Mouse (Mus musculus): ENCODE data around the gene Tssc4. TPM values are rescaled to one million over a fixed set of nuclear protein-coding genes. Genes with fewer than 3 reads are reported as not detected.

Gene Tssc4
- polyA plus RNA-seq, 1 experiment from 2014 or later: 109 TPM

DNA sequence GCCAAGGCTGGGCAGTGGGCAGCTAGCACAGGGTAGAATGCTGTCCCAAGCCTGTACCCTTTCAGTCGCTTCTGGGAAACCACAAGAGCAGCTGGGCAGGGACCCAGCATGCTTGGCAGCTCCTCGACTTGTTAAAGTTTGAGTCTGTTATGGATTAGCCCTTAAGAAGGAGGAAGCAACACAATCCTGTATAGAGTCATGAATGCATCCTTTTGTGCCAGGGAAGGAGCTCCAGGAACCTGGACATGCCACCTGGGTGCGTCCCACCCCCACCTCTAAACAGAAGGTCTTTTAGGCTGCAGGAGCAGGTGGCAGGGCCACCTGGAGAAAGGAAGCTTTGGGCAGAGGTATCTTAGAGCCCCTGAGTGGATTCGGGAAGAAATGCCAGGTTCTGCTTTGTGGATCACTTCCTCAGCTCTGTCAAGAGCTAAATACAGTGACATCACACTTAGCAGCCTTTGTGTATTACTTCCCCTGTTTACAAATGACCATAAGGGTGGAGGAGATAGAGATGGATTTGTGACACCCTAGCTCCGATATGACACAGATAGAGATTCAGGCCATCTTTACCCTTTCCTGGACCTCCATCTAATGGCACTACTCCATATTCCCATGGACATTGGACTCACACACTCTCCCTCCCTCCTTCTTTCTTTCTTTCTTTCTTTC lies 9.7 kb upstream of the Tssc4 start:
- Histone ChIP-seq H3K27me3 (replicated peaks; ENCODE audit: control insufficient read depth, insufficient read depth, low read length) (no peaks in the 10 kb centered on the region), H3K4me3 (replicated peaks; ENCODE audit: low read length) (no peak overlapping the region), H3K9ac (replicated peaks; ENCODE audit: low read depth, low read length) (peak overlapping the region; percentile 22; the same call in 1 of the 2 replicates), H3K4me2 (ENCODE audit: low read length) (no peak overlapping the region), H3K4me1 (replicated peaks; ENCODE audit: control insufficient read depth, insufficient read depth, low read length) (peaks cover 29% of the 10 kb centered on the region), H3K36me3 (ENCODE audit: control insufficient read depth, insufficient read depth) (peaks cover 12% of the 10 kb centered on the region; the same call in 1 of the 2 replicates), H3K9me3 (ENCODE audit: control insufficient read depth, low read length) (no peaks in the 10 kb centered on the region), H3K27ac (ENCODE audit: low read length) (peak overlapping the region; percentile 33; the same call in 1 of the 2 replicates)
- ATAC-seq: no peak
- 62% methylated on average over 5 of the region's 5 CpGs for WGBS

DNA sequence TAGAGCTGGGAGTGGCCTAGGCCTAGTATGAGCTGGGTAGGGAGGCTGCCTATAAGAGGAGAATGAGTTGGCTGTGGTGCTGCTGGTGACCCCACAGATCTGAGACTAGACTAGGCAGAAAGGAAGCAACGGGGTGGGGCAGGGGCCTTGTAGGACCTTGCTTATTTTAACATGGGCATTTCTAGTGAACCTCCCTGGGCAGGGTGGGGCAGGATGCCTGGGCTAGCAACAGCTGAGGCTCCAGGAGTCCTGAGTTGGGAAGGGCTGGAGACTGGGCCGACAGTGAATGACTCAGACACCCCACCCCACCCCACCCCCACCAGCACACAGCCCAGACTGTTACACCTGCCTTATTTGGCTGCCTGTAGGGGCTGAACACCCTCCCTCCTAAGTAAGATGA lies 6.3 kb upstream of the Tssc4 start:
- peaks cover 26% of the 10 kb centered on the region for H3K36me3 ChIP-seq (ENCODE audit: control insufficient read depth, insufficient read depth)
- WGBS: 83% methylated on average over 2 of the region's 2 CpGs
- no peaks in the 10 kb centered on the region for H3K27me3 ChIP-seq (replicated peaks; ENCODE audit: control insufficient read depth, insufficient read depth, low read length)
- H3K4me3 ChIP-seq (replicated peaks; ENCODE audit: low read length): no peak overlapping the region
- H3K4me1 ChIP-seq (replicated peaks; ENCODE audit: control insufficient read depth, insufficient read depth, low read length): peaks cover 12% of the 10 kb centered on the region
- no peak for ATAC-seq
- H3K9ac ChIP-seq (replicated peaks; ENCODE audit: low read depth, low read length): no peak overlapping the region
- no peaks in the 10 kb centered on the region for H3K9me3 ChIP-seq (ENCODE audit: control insufficient read depth, low read length)
- no peak overlapping the region for H3K4me2 ChIP-seq (ENCODE audit: low read length)
- no peak overlapping the region for H3K27ac ChIP-seq (ENCODE audit: low read length)

DNA sequence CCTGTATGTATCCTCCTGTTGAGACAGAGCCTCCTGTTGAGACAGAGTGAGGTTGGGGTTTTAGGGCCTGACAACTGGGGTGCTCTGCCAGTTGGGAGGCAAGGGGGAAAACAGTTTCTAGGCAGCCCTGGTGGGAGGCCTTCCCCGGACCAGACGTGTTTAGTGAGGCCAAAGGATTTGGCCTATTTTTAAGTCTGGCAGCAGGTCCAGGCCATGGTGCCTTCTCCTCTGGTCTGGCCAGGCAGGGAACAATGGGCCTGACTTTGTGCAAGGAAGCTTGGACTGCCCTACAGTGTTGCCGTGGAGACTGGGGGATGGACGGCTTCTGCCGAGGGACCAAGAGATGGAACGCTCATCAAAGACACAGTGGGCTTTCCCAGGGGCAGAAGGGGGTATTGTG lies 4.8 kb upstream of the Tssc4 start:
- 58% methylated on average over 6 of the region's 6 CpGs for WGBS
- Histone ChIP-seq H3K4me1 (replicated peaks; ENCODE audit: control insufficient read depth, insufficient read depth, low read length) (peaks cover 14% of the 10 kb centered on the region), H3K27ac (ENCODE audit: low read length) (no peak overlapping the region), H3K36me3 (ENCODE audit: control insufficient read depth, insufficient read depth) (peaks cover 28% of the 10 kb centered on the region), H3K9me3 (ENCODE audit: control insufficient read depth, low read length) (no peaks in the 10 kb centered on the region), H3K4me2 (ENCODE audit: low read length) (no peak overlapping the region), H3K9ac (replicated peaks; ENCODE audit: low read depth, low read length) (no peak overlapping the region), H3K4me3 (replicated peaks; ENCODE audit: low read length) (no peak overlapping the region), H3K27me3 (replicated peaks; ENCODE audit: control insufficient read depth, insufficient read depth, low read length) (no peaks in the 10 kb centered on the region)
- ATAC-seq: no peak

DNA sequence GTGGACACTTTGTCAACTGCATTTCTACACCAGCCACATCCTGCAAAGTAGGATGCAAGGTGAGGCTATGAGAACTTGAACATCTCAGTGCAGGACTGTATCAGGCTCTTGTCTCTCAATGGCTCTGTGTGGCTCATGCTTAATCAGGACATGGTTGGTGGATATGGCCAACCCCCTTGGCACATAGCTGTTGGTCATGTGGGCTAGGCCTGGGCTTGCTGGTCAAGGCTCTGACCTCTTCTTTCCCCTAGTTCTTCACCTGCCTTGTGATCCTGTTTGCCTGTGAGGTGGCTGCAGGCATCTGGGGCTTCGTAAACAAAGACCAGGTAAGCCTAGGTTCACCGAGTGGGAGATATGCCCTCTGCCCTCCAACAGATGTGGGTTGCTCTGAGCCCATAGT lies 3.4 kb upstream of the Tssc4 start:
- Histone ChIP-seq H3K27ac (ENCODE audit: low read length) (no peak overlapping the region), H3K9me3 (ENCODE audit: control insufficient read depth, low read length) (no peaks in the 10 kb centered on the region), H3K4me2 (ENCODE audit: low read length) (no peak overlapping the region), H3K9ac (replicated peaks; ENCODE audit: low read depth, low read length) (no peak overlapping the region), H3K4me1 (replicated peaks; ENCODE audit: control insufficient read depth, insufficient read depth, low read length) (peaks cover 20% of the 10 kb centered on the region), H3K27me3 (replicated peaks; ENCODE audit: control insufficient read depth, insufficient read depth, low read length) (no peaks in the 10 kb centered on the region), H3K36me3 (ENCODE audit: control insufficient read depth, insufficient read depth) (peaks cover 28% of the 10 kb centered on the region), H3K4me3 (replicated peaks; ENCODE audit: low read length) (no peak overlapping the region)
- no peak for ATAC-seq
- WGBS: 96% methylated on average over 2 of the region's 2 CpGs

DNA sequence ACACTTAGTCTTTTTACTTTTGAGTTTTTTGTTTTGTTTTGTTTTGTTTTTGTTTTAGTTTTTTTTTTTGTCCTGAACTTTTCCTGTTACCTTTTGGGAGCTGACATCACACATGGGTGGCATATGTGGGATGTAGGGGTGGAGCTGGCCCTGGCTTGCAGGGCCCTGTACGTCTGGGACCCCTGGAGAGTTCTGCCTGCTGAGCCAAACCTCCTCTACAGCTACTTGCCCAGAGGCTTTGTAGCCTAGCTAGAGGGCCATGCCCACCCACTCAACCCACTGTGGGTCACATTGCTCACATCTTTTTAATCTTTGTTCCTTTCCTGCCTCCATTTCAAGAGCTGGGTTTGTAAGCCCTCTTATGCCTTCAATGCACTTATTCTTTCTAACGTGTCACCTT lies 1.6 kb upstream of the Tssc4 start:
- Histone ChIP-seq H3K4me1 (replicated peaks; ENCODE audit: control insufficient read depth, insufficient read depth, low read length) (peaks cover 24% of the 10 kb centered on the region), H3K9ac (replicated peaks; ENCODE audit: low read depth, low read length) (no peak overlapping the region), H3K36me3 (ENCODE audit: control insufficient read depth, insufficient read depth) (peaks cover 28% of the 10 kb centered on the region), H3K27ac (ENCODE audit: low read length) (no peak overlapping the region), H3K9me3 (ENCODE audit: control insufficient read depth, low read length) (no peaks in the 10 kb centered on the region), H3K4me3 (replicated peaks; ENCODE audit: low read length) (no peak overlapping the region), H3K27me3 (replicated peaks; ENCODE audit: control insufficient read depth, insufficient read depth, low read length) (no peaks in the 10 kb centered on the region), H3K4me2 (ENCODE audit: low read length) (no peak overlapping the region)
- 61% methylated on average over 2 of the region's 2 CpGs for WGBS
- ATAC-seq: no peak

DNA sequence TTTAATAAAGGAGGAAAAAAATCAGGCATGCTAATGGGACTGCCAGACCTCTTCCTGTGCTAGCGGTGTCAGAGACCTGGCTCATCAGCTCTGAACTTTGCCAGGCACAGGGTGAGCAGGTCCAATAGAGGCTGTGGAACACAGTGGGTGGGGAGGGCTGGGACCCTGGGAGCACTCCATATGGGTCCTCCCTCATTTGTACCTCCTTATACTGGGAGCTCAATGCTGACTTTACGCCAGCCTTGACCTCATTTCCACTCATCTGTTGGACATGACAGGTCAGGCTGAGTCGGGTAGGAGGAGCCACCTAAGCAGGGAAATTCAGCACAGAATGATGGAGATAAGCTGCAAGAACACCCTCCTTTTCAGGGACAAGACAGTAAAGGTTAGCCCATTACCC lies 1.2 kb upstream of the Tssc4 start:
- Histone ChIP-seq H3K27ac (ENCODE audit: low read length) (peak overlapping the region; percentile 90), H3K4me3 (replicated peaks; ENCODE audit: low read length) (peak overlapping the region; percentile 94; the same call in 1 of the 2 replicates), H3K36me3 (ENCODE audit: control insufficient read depth, insufficient read depth) (peaks cover 27% of the 10 kb centered on the region), H3K27me3 (replicated peaks; ENCODE audit: control insufficient read depth, insufficient read depth, low read length) (no peaks in the 10 kb centered on the region), H3K9me3 (ENCODE audit: control insufficient read depth, low read length) (no peaks in the 10 kb centered on the region), H3K4me1 (replicated peaks; ENCODE audit: control insufficient read depth, insufficient read depth, low read length) (peaks cover 24% of the 10 kb centered on the region), H3K4me2 (ENCODE audit: low read length) (peak overlapping the region; percentile 60), H3K9ac (replicated peaks; ENCODE audit: low read depth, low read length) (no peak overlapping the region)
- 93% methylated on average over 3 of the region's 3 CpGs for WGBS
- ATAC-seq: no peak

DNA sequence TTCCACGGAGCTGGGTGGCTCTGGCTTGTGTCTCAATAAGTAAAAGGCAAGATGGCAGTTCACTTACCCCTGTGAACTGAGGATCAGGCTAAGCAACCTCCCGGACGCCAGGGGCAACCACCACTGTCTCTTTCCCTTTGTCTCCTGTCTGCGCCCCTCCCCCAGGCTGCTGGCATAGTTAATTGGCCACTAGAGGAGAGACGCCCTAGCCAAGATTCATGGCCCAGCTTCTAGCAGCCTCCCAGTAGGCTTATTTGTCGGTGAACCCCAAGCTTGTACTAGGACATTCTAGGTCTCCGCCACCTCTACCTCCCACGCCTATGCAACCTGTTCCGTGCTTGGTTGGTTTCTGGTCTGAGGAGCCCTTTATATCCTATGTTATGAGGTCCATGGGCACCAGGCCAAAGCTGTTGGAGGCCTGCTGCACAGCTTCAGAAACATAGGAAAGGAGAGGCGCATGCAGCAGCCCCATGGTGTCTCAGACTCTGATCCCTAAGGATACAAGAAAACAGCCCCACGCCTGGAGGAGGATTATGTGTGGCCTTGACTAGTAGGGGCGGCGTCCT lies 650 bp upstream of the Tssc4 start:
- H3K4me1 ChIP-seq (replicated peaks; ENCODE audit: control insufficient read depth, insufficient read depth, low read length): peaks cover 24% of the 10 kb centered on the region
- no peak; the same call in 1 of the 2 replicates for ATAC-seq
- H3K4me3 ChIP-seq (replicated peaks; ENCODE audit: low read length): peak overlapping the region; percentile 94
- no peaks in the 10 kb centered on the region for H3K9me3 ChIP-seq (ENCODE audit: control insufficient read depth, low read length)
- no peaks in the 10 kb centered on the region for H3K27me3 ChIP-seq (replicated peaks; ENCODE audit: control insufficient read depth, insufficient read depth, low read length)
- peak overlapping the region; percentile 60 for H3K4me2 ChIP-seq (ENCODE audit: low read length)
- peak overlapping the region; percentile 90 for H3K27ac ChIP-seq (ENCODE audit: low read length)
- 49% methylated on average over 13 of the region's 13 CpGs for WGBS
- peaks cover 22% of the 10 kb centered on the region for H3K36me3 ChIP-seq (ENCODE audit: control insufficient read depth, insufficient read depth)
- peak overlapping the region; percentile 59 for H3K9ac ChIP-seq (replicated peaks; ENCODE audit: low read depth, low read length)

DNA sequence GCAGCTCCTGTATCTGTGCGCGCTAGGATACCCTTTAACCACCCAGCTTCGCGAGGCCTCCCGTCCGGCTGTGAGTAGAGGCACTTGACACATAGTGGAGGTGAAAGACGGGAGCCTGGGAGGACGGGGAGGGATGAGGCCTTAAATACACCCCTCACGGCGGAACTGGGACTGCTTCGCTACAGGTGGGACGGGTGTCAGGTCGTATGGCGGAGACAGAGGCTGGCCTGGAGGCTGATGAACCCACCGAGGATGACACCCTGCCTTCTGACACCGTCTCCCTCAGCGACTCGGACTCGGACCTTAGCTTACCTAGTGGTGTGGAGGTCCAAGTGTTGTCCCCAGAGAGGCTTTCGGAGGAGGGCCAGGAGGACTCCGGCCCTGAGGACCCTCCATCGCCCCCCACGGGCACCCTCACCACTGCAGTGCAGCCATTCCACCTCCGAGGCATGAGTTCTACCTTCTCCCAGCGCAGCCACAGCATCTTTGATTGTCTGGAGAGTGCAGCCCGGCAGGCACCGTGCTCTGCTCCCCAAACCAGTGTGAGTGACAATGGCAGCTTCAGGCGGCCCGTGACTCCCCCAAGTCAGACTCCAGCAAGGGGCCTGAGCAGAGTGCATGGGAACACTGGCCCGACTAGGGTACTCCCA lies 827 bp downstream of the Tssc4 start:
- no peak for ATAC-seq
- H3K9ac ChIP-seq (replicated peaks; ENCODE audit: low read depth, low read length): peak overlapping the region; percentile 83
- H3K4me2 ChIP-seq (ENCODE audit: low read length): peak overlapping the region; percentile 99
- 10% methylated on average over 28 of the region's 30 CpGs for WGBS
- peaks cover 24% of the 10 kb centered on the region for H3K4me1 ChIP-seq (replicated peaks; ENCODE audit: control insufficient read depth, insufficient read depth, low read length)
- no peaks in the 10 kb centered on the region for H3K27me3 ChIP-seq (replicated peaks; ENCODE audit: control insufficient read depth, insufficient read depth, low read length)
- H3K27ac ChIP-seq (ENCODE audit: low read length): peak overlapping the region; percentile 78
- H3K4me3 ChIP-seq (replicated peaks; ENCODE audit: low read length): peak overlapping the region; percentile 94
- H3K9me3 ChIP-seq (ENCODE audit: control insufficient read depth, low read length): no peaks in the 10 kb centered on the region
- H3K36me3 ChIP-seq (ENCODE audit: control insufficient read depth, insufficient read depth): peaks cover 13% of the 10 kb centered on the region

DNA sequence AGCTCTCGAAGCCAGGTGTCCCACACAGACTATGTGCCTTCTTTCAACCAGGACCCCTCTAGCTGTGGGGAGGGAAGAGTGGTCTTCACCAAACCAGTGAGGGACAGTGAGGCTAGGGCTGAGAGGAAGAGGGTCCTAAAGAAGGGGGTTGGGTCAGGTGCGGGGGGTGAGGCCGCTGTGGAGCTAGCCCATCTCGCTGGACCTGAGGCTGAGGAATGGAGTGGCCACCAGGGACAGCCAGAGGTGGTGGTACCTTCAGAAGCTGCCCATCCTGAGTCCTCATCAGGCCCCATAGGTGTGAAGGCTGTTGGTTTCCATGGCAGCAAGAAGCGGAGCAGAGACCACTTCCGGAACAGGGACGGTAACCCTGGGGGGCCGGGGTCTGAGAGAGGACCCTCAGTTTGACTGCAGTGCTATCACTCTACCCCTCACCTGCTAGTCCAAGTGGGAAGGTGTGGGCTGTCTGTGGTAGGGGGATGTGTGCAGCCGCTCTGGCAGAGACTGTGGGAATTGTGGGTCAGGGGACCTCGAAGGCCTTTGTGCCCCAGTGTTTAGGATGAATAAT lies 1.5 kb downstream of the Tssc4 start:
- H3K4me1 ChIP-seq (replicated peaks; ENCODE audit: control insufficient read depth, insufficient read depth, low read length): peaks cover 24% of the 10 kb centered on the region
- H3K4me2 ChIP-seq (ENCODE audit: low read length): peak overlapping the region; percentile 99
- H3K9me3 ChIP-seq (ENCODE audit: control insufficient read depth, low read length): no peaks in the 10 kb centered on the region
- H3K36me3 ChIP-seq (ENCODE audit: control insufficient read depth, insufficient read depth): peaks cover 12% of the 10 kb centered on the region
- H3K4me3 ChIP-seq (replicated peaks; ENCODE audit: low read length): peak overlapping the region; percentile 94
- no peak for ATAC-seq
- H3K27ac ChIP-seq (ENCODE audit: low read length): no peak overlapping the region
- H3K9ac ChIP-seq (replicated peaks; ENCODE audit: low read depth, low read length): peak overlapping the region; percentile 83
- no peaks in the 10 kb centered on the region for H3K27me3 ChIP-seq (replicated peaks; ENCODE audit: control insufficient read depth, insufficient read depth, low read length)
- WGBS: 89% methylated on average over 10 of the region's 10 CpGs

All from forebrain, embryonic 16.5 days (tissue).